Mouse (Mus musculus): ENCODE measurements around the gene Eci2. TPM values are rescaled to one million over a fixed set of nuclear protein-coding genes. Genes with fewer than 3 reads are reported as not detected.
A peak's percentile ranks its signal among the peaks of the same experiment; 100 is the strongest.

Eci2 gene
- polyA plus RNA-seq, 1 experiment: 42.8 TPM

GRCm38 (mm10) chr13:35058145-35058544 lies 31.2 kb upstream of the Eci2 start:
- Histone ChIP-seq H3K27ac (ENCODE audit: insufficient read depth, low read length) (no peak overlapping the region), H3K4me3 (ENCODE audit: low read depth, low read length) (no peak overlapping the region), H3K36me3 (ENCODE audit: control insufficient read depth, insufficient read depth, low read length, poor library complexity, severe bottlenecking) (no peaks in the 10 kb centered on the region), H3K9ac (ENCODE audit: low read depth, poor library complexity, severe bottlenecking) (no peak overlapping the region), H3K9me3 (replicated peaks; ENCODE audit: control insufficient read depth, insufficient read depth, low read length, poor library complexity, severe bottlenecking) (no peaks in the 10 kb centered on the region), H3K4me1 (ENCODE audit: control insufficient read depth, insufficient read depth, low read length) (no peaks in the 10 kb centered on the region), H3K27me3 (ENCODE audit: control insufficient read depth, insufficient read depth, low read length, poor library complexity, severe bottlenecking) (no peaks in the 10 kb centered on the region)
- TF ChIP-seq CTCF (IDR thresholded peaks at IDR 0.05; ENCODE audit: low read depth, low read length) (no peak), POLR2A (IDR thresholded peaks at IDR 0.05; ENCODE audit: insufficient read depth, low read length) (no peak), EP300 (IDR thresholded peaks at IDR 0.05; ENCODE audit: insufficient read depth, low read depth, low read length) (0 out of 2 replicates have a peak, but pooled peaks have one; percentile 20)

GRCm38 (mm10) chr13:35036486-35036885 lies 9.6 kb upstream of the Eci2 start:
- Histone ChIP-seq H3K36me3 (ENCODE audit: control insufficient read depth, insufficient read depth, low read length, poor library complexity, severe bottlenecking) (no peaks in the 10 kb centered on the region), H3K27me3 (ENCODE audit: control insufficient read depth, insufficient read depth, low read length, poor library complexity, severe bottlenecking) (no peaks in the 10 kb centered on the region), H3K9me3 (replicated peaks; ENCODE audit: control insufficient read depth, insufficient read depth, low read length, poor library complexity, severe bottlenecking) (no peaks in the 10 kb centered on the region), H3K27ac (ENCODE audit: insufficient read depth, low read length) (no peak overlapping the region), H3K4me1 (ENCODE audit: control insufficient read depth, insufficient read depth, low read length) (no peaks in the 10 kb centered on the region), H3K4me3 (ENCODE audit: low read depth, low read length) (no peak overlapping the region), H3K9ac (ENCODE audit: low read depth, poor library complexity, severe bottlenecking) (no peak overlapping the region)
- TF ChIP-seq EP300 (IDR thresholded peaks at IDR 0.05; ENCODE audit: insufficient read depth, low read depth, low read length) (no peak), POLR2A (IDR thresholded peaks at IDR 0.05; ENCODE audit: insufficient read depth, low read length) (no peak), CTCF (IDR thresholded peaks at IDR 0.05; ENCODE audit: low read depth, low read length) (no peak)

GRCm38 (mm10) chr13:35035731-35036130 lies 8.8 kb upstream of the Eci2 start:
- Histone ChIP-seq H3K9ac (ENCODE audit: low read depth, poor library complexity, severe bottlenecking) (no peak overlapping the region), H3K4me3 (ENCODE audit: low read depth, low read length) (no peak overlapping the region), H3K27me3 (ENCODE audit: control insufficient read depth, insufficient read depth, low read length, poor library complexity, severe bottlenecking) (no peaks in the 10 kb centered on the region), H3K4me1 (ENCODE audit: control insufficient read depth, insufficient read depth, low read length) (no peaks in the 10 kb centered on the region), H3K9me3 (replicated peaks; ENCODE audit: control insufficient read depth, insufficient read depth, low read length, poor library complexity, severe bottlenecking) (no peaks in the 10 kb centered on the region), H3K36me3 (ENCODE audit: control insufficient read depth, insufficient read depth, low read length, poor library complexity, severe bottlenecking) (no peaks in the 10 kb centered on the region), H3K27ac (ENCODE audit: insufficient read depth, low read length) (no peak overlapping the region)
- TF ChIP-seq POLR2A (IDR thresholded peaks at IDR 0.05; ENCODE audit: insufficient read depth, low read length) (no peak), EP300 (IDR thresholded peaks at IDR 0.05; ENCODE audit: insufficient read depth, low read depth, low read length) (no peak), CTCF (IDR thresholded peaks at IDR 0.05; ENCODE audit: low read depth, low read length) (no peak)

- Histone ChIP-seq H3K36me3 (ENCODE audit: control insufficient read depth, insufficient read depth, low read length, poor library complexity, severe bottlenecking) (no peaks in the 10 kb centered on the region), H3K4me3 (ENCODE audit: low read depth, low read length) (no peak overlapping the region), H3K4me1 (ENCODE audit: control insufficient read depth, insufficient read depth, low read length) (no peaks in the 10 kb centered on the region), H3K9ac (ENCODE audit: low read depth, poor library complexity, severe bottlenecking) (no peak overlapping the region), H3K27ac (ENCODE audit: insufficient read depth, low read length) (no peak overlapping the region), H3K27me3 (ENCODE audit: control insufficient read depth, insufficient read depth, low read length, poor library complexity, severe bottlenecking) (no peaks in the 10 kb centered on the region), H3K9me3 (replicated peaks; ENCODE audit: control insufficient read depth, insufficient read depth, low read length, poor library complexity, severe bottlenecking) (no peaks in the 10 kb centered on the region)
- no peak for TF ChIP-seq CTCF (IDR thresholded peaks at IDR 0.05; ENCODE audit: low read depth, low read length)
- no peak for TF ChIP-seq EP300 (IDR thresholded peaks at IDR 0.05; ENCODE audit: insufficient read depth, low read depth, low read length)
- no peak for TF ChIP-seq POLR2A (IDR thresholded peaks at IDR 0.05; ENCODE audit: insufficient read depth, low read length)
Observed at GRCm38 (mm10) chr13:35033571-35033970, 6.7 kb upstream of the Eci2 start.

- Histone ChIP-seq H3K4me3 (ENCODE audit: low read depth, low read length) (no peak overlapping the region), H3K9me3 (replicated peaks; ENCODE audit: control insufficient read depth, insufficient read depth, low read length, poor library complexity, severe bottlenecking) (no peaks in the 10 kb centered on the region), H3K4me1 (ENCODE audit: control insufficient read depth, insufficient read depth, low read length) (no peaks in the 10 kb centered on the region), H3K9ac (ENCODE audit: low read depth, poor library complexity, severe bottlenecking) (no peak overlapping the region), H3K36me3 (ENCODE audit: control insufficient read depth, insufficient read depth, low read length, poor library complexity, severe bottlenecking) (no peaks in the 10 kb centered on the region), H3K27me3 (ENCODE audit: control insufficient read depth, insufficient read depth, low read length, poor library complexity, severe bottlenecking) (no peaks in the 10 kb centered on the region), H3K27ac (ENCODE audit: insufficient read depth, low read length) (no peak overlapping the region)
- TF ChIP-seq CTCF (IDR thresholded peaks at IDR 0.05; ENCODE audit: low read depth, low read length): no peak
- no peak for TF ChIP-seq EP300 (IDR thresholded peaks at IDR 0.05; ENCODE audit: insufficient read depth, low read depth, low read length)
- TF ChIP-seq POLR2A (IDR thresholded peaks at IDR 0.05; ENCODE audit: insufficient read depth, low read length): no peak
Observed at GRCm38 (mm10) chr13:35031684-35032082, 4.8 kb upstream of the Eci2 start.

GRCm38 (mm10) chr13:35030979-35031683 lies 4.2 kb upstream of the Eci2 start:
- Histone ChIP-seq H3K27me3 (ENCODE audit: control insufficient read depth, insufficient read depth, low read length, poor library complexity, severe bottlenecking) (no peaks in the 10 kb centered on the region), H3K4me1 (ENCODE audit: control insufficient read depth, insufficient read depth, low read length) (no peaks in the 10 kb centered on the region), H3K9ac (ENCODE audit: low read depth, poor library complexity, severe bottlenecking) (no peak overlapping the region), H3K9me3 (replicated peaks; ENCODE audit: control insufficient read depth, insufficient read depth, low read length, poor library complexity, severe bottlenecking) (no peaks in the 10 kb centered on the region), H3K4me3 (ENCODE audit: low read depth, low read length) (no peak overlapping the region), H3K36me3 (ENCODE audit: control insufficient read depth, insufficient read depth, low read length, poor library complexity, severe bottlenecking) (no peaks in the 10 kb centered on the region), H3K27ac (ENCODE audit: insufficient read depth, low read length) (no peak overlapping the region)
- no peak for TF ChIP-seq CTCF (IDR thresholded peaks at IDR 0.05; ENCODE audit: low read depth, low read length)
- no peak for TF ChIP-seq POLR2A (IDR thresholded peaks at IDR 0.05; ENCODE audit: insufficient read depth, low read length)
- TF ChIP-seq EP300 (IDR thresholded peaks at IDR 0.05; ENCODE audit: insufficient read depth, low read depth, low read length): no peak
